In the genomic region with DNA sequence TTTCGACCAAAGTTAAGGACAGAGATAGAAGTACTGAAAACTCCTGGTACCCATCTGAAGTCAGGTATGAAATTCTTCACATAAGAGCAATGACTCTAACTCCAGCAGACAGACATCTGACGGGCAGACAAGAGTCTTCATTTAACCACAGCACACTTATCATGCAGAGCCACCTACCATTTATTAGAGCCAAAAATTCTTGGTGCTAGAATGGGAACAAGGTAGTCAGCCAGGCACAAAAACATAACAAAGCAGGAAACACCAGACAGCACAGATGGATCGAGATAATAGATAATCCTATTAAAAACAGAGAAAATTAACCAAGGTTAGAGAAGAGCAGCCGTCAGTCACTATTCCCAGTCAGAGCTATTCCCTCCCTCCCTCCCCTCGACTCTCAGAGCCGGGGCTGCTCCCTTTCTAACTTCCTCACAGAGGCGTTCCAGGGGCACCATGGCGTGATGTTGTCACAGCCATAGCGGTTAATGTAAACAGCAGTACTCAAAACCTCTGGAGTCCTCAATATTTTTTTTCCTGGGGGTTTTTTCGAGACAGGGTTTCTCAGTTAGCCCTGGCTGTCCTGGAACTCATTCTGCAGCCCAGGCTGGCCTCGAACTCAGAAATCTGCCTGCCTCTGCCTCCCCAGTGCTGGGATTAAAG, we compare ENCODE assay signal across 11 mouse cellular contexts. TPM values are rescaled to one million over a fixed set of nuclear protein-coding genes. Genes with fewer than 3 reads are reported as not detected.
DNase-seq lines count a peak whose midpoint lies in the region; ATAC-seq and TF ChIP-seq lines count a peak whose summit lies in the region.
"Had no signal": no experiment of that assay in that cellular context is flagged by ENCODE, and none has a peak within 500 bp of the region (broad histone marks: within the 10 kb centered on the region; RNA-seq: fewer than 3 reads in every experiment).

No protein-coding gene starts in this region.

- H3K36me3 ChIP-seq in forebrain, embryonic 12.5 days (replicated peaks), result peaks cover 38% of the 10 kb centered on the region
- H3K36me3 ChIP-seq in forebrain, postnatal 0 days (ENCODE audit: insufficient read depth), result peaks cover 13% of the 10 kb centered on the region
- peaks cover 10 to 38% of the 10 kb centered on the region in 2 experiments; a peak in 3 of 4 replicates for H3K36me3 ChIP-seq in MEL (ENCODE audit: control insufficient read depth in 1 of 2, insufficient read depth in 2 of 2, low read length in 2 of 2)
- H3K36me3 ChIP-seq in liver, embryonic 12.5 days, result peaks cover 58% of the 10 kb centered on the region

- 74% methylated on average over 11 of the region's 11 CpGs for WGBS in forebrain, embryonic 12.5 days
- WGBS in forebrain, postnatal 0 days, result 64% methylated on average over 11 of the region's 11 CpGs
- WGBS in liver, embryonic 12.5 days (ENCODE audit: insufficient replicate concordance), result 51% methylated on average over 11 of the region's 11 CpGs

- peaks cover 28% of the 10 kb centered on the region for H3K4me1 ChIP-seq in forebrain, embryonic 12.5 days
- peaks cover 13% of the 10 kb centered on the region; the same call in 1 of the 2 replicates for H3K4me1 ChIP-seq in forebrain, postnatal 0 days (ENCODE audit: insufficient read depth)
- peaks cover 0 to 18% of the 10 kb centered on the region in 2 experiments; a peak in 3 of 4 replicates for H3K4me1 ChIP-seq in MEL (ENCODE audit: control insufficient read depth in 1 of 2, insufficient read depth in 2 of 2, low read length in 2 of 2)
- H3K4me1 ChIP-seq in liver, embryonic 12.5 days, result peaks cover 50% of the 10 kb centered on the region

- peak overlapping the region; percentile 2; the same call in 1 of the 2 replicates for H3K4me3 ChIP-seq in forebrain, embryonic 12.5 days (replicated peaks)
- no peak overlapping the region for H3K4me3 ChIP-seq in forebrain, postnatal 0 days (ENCODE audit: low read depth, low read length)
- peak overlapping the region; percentile 24 for H3K4me3 ChIP-seq in layer of hippocampus, adult 2 months
- peak overlapping the region; percentile 9 to 88; a peak in 3 of 4 replicates for H3K4me3 ChIP-seq in MEL (ENCODE audit: control insufficient read depth in 1 of 2, insufficient read depth in 1 of 2, low read depth in 2 of 2, low read length in 2 of 2)
- peak overlapping the region; percentile 91 for H3K4me3 ChIP-seq in liver, embryonic 12.5 days

- TF ChIP-seq CTCF in forebrain, postnatal 0 days (IDR thresholded peaks at IDR 0.05; ENCODE audit: low read depth), result no peak
- no peak for TF ChIP-seq CTCF in layer of hippocampus, adult 2 months (conservative IDR thresholded peaks at IDR 0.05)
- no peak for TF ChIP-seq CTCF in MEL (IDR thresholded peaks at IDR 0.05 in 2 of 3, conservative IDR thresholded peaks at IDR 0.05 in 1 of 3; ENCODE audit: control insufficient read depth in 1 of 3, insufficient read depth in 1 of 3, low read depth in 2 of 3, low read length in 3 of 3, poor library complexity in 1 of 3, severe bottlenecking in 1 of 3)

- H3K9ac ChIP-seq in forebrain, embryonic 12.5 days, result no peak overlapping the region
- H3K9ac ChIP-seq in forebrain, postnatal 0 days, result no peak overlapping the region
- peak overlapping the region; percentile 94 for H3K9ac ChIP-seq in MEL (ENCODE audit: control insufficient read depth, low read depth, low read length, poor library complexity, severe bottlenecking)
- peak overlapping the region; percentile 95; the same call in 1 of the 2 replicates for H3K9ac ChIP-seq in liver, embryonic 12.5 days

- H3K79me2 ChIP-seq in MEL (ENCODE audit: control insufficient read depth, insufficient read depth, low read length, poor library complexity), result peaks cover 29% of the 10 kb centered on the region

- no peak for TF ChIP-seq RAD21 in MEL (IDR thresholded peaks at IDR 0.05; ENCODE audit: low read depth, low read length)

- peak; percentile 72 to 82 for TF ChIP-seq EP300 in MEL (IDR thresholded peaks at IDR 0.05; ENCODE audit: low read depth in 1 of 2, low read length in 2 of 2)

- no peak for DNase-seq in forebrain, postnatal 0 days
- no peak for DNase-seq in layer of hippocampus, adult 2 months (ENCODE audit: low spot score in 2 of 2)
- DNase-seq in layer of hippocampus, adult 8-10 months (ENCODE audit: low spot score in 2 of 2), result no peak
- peak; percentile 84 for DNase-seq in MEL (ENCODE audit: low read depth, low spot score)
- no peak for DNase-seq in cerebellum, adult 8-10 months
- DNase-seq: cerebellum, adult 2 months; lung, adult 2 months; thymus, postnatal 4 days had no signal

- H3K27ac ChIP-seq in forebrain, embryonic 12.5 days, result no peak overlapping the region
- no peak overlapping the region for H3K27ac ChIP-seq in forebrain, postnatal 0 days (ENCODE audit: low read depth, low read length)
- H3K27ac ChIP-seq in layer of hippocampus, adult 2 months, result peak overlapping the region; percentile 59
- H3K27ac ChIP-seq in MEL (ENCODE audit: control insufficient read depth, low read depth, low read length), result peak overlapping the region; percentile 71
- H3K27ac ChIP-seq in liver, embryonic 12.5 days, result no peak overlapping the region

- no peak for ATAC-seq in forebrain, embryonic 12.5 days (ENCODE audit: low FRiP score)
- ATAC-seq in forebrain, postnatal 0 days, result no peak
- no peak for ATAC-seq in liver, embryonic 12.5 days
- no peak for ATAC-seq in activated CD4-positive, CD25-positive, alpha-beta regulatory T cell, adult 4 months

- TF ChIP-seq POLR2A in MEL (IDR thresholded peaks at IDR 0.05; ENCODE audit: control insufficient read depth in 1 of 2, insufficient read depth in 1 of 2, low read depth in 1 of 2, low read length in 2 of 2, poor library complexity in 1 of 2), result peak in 1 of 2 experiments; percentile 59; a peak in 2 of 4 replicates

- H3K9me3 ChIP-seq in forebrain, embryonic 12.5 days, result no peaks in the 10 kb centered on the region
- H3K9me3 ChIP-seq in forebrain, postnatal 0 days (ENCODE audit: low read length), result no peaks in the 10 kb centered on the region
- H3K9me3 ChIP-seq in MEL (replicated peaks; ENCODE audit: insufficient read depth, low read length), result no peaks in the 10 kb centered on the region
- H3K9me3 ChIP-seq in liver, embryonic 12.5 days (replicated peaks), result no peaks in the 10 kb centered on the region

- peak overlapping the region; percentile 69 for H3K4me2 ChIP-seq in forebrain, embryonic 12.5 days
- H3K4me2 ChIP-seq in forebrain, postnatal 0 days (ENCODE audit: low read depth), result no peak overlapping the region
- peak overlapping the region; percentile 80 for H3K4me2 ChIP-seq in liver, embryonic 12.5 days

- H3K27me3 ChIP-seq in forebrain, embryonic 12.5 days, result no peaks in the 10 kb centered on the region
- H3K27me3 ChIP-seq in forebrain, postnatal 0 days (ENCODE audit: insufficient read depth, low read length), result no peaks in the 10 kb centered on the region
- no peaks in the 10 kb centered on the region for H3K27me3 ChIP-seq in MEL (ENCODE audit: control insufficient read depth in 1 of 2, insufficient read depth in 2 of 2, low read length in 2 of 2)
- no peaks in the 10 kb centered on the region for H3K27me3 ChIP-seq in liver, embryonic 12.5 days (replicated peaks)

TF ChIP-seq in MEL, 35 proteins besides CTCF, POLR2A, EP300 and RAD21 (continues in another document):
- TF ChIP-seq GATA1 (IDR thresholded peaks at IDR 0.05; ENCODE audit: low read depth, low read length) (peak; percentile 84), MEF2A (IDR thresholded peaks at IDR 0.05; ENCODE audit: extremely low read depth, insufficient replicate concordance, low read depth, low read length, poor library complexity, severe bottlenecking) (no peak), MYC (IDR thresholded peaks at IDR 0.05; ENCODE audit: low read depth, low read length) (no peak), NRF1 (IDR thresholded peaks at IDR 0.05; ENCODE audit: insufficient read depth, low read depth, low read length, poor library complexity, severe bottlenecking) (no peak), NELFE (IDR thresholded peaks at IDR 0.05; ENCODE audit: low read depth, low read length) (no peak), POLR2AphosphoS5 (IDR thresholded peaks at IDR 0.05; ENCODE audit: borderline replicate concordance, low read depth, low read length) (no peak), BHLHE40 (IDR thresholded peaks at IDR 0.05; ENCODE audit: borderline replicate concordance, low read depth, low read length) (peak; percentile 74), E2F4 (IDR thresholded peaks at IDR 0.05; ENCODE audit: borderline replicate concordance, low read depth, low read length) (no peak), MAZ (IDR thresholded peaks at IDR 0.05; ENCODE audit: low read depth, low read length) (no peak), ETS1 (IDR thresholded peaks at IDR 0.05; ENCODE audit: low read depth, low read length) (peak; percentile 92), RCOR1 (IDR thresholded peaks at IDR 0.05; ENCODE audit: low read depth, low read length) (peak; percentile 56; the same call in 1 of the 2 replicates), SIN3A (IDR thresholded peaks at IDR 0.05; ENCODE audit: low read length) (peak; percentile 65)

RNA-seq across cellular contexts. Expression of a gene that starts 3.1 kb away (rescaled TPM):
- polyA plus RNA-seq in forebrain, embryonic 12.5 days (2016; fragmentation: Nextera tagmentation; extraction: Ambion mirVana), result 624 and 683 TPM in 2 replicates
- total RNA-seq in forebrain, postnatal 0 days (2014; rRNA removed), result 292 and 386 TPM in 2 replicates
- polyA plus RNA-seq in forebrain, postnatal 0 days (2015; fragmentation: Nextera tagmentation; extraction: Ambion mirVana), result 588 and 659 TPM in 2 replicates
- total RNA-seq in layer of hippocampus, adult 2 months (2021), result 100 to 1,000 TPM; 276 to 307 TPM
- 100 to 1,000 TPM; 272 to 300 (median 282) TPM for total RNA-seq in layer of hippocampus, adult 8-10 months (2022)
- total RNA-seq in MEL (2012; rRNA removed), result 199 and 201 TPM in 2 replicates
- polyA plus RNA-seq in MEL (2012; ENCODE audit: insufficient read depth in 1 of 2, insufficient read length in 2 of 2, low read depth in 1 of 2, low replicate concordance in 2 of 2, missing spikeins in 1 of 2), result 100 to 1,000 TPM in 1 of 2 experiments, 10 to 100 TPM in 1; 89.7 to 188 TPM
- polyA plus RNA-seq in liver, embryonic 12.5 days (2016; fragmentation: Nextera tagmentation; extraction: Ambion mirVana), result 254 and 292 TPM in 2 replicates
- 100 to 1,000 TPM; 451 to 533 TPM for polyA plus RNA-seq in activated CD4-positive, CD25-positive, alpha-beta regulatory T cell, adult 4 months (2017; shearing (Covaris generic))

RNA-seq across cellular contexts. Expression of a gene that starts 10.4 kb away (rescaled TPM):
- 576 and 579 TPM in 2 replicates for polyA plus RNA-seq in forebrain, embryonic 12.5 days (2016; fragmentation: Nextera tagmentation; extraction: Ambion mirVana)
- total RNA-seq in forebrain, postnatal 0 days (2014; rRNA removed), result 192 and 221 TPM in 2 replicates
- polyA plus RNA-seq in forebrain, postnatal 0 days (2015; fragmentation: Nextera tagmentation; extraction: Ambion mirVana), result 384 and 597 TPM in 2 replicates
- 100 to 1,000 TPM; 372 to 388 TPM for total RNA-seq in layer of hippocampus, adult 2 months (2021)
- 100 to 1,000 TPM; 348 to 468 (median 426) TPM for total RNA-seq in layer of hippocampus, adult 8-10 months (2022)
- total RNA-seq in MEL (2012; rRNA removed), result 2,275 and 2,420 TPM in 2 replicates
- polyA plus RNA-seq in MEL (2012; ENCODE audit: insufficient read depth in 1 of 2, insufficient read length in 2 of 2, low read depth in 1 of 2, low replicate concordance in 2 of 2, missing spikeins in 1 of 2), result 100 to 1,000 TPM in 1 of 2 experiments, not detected in 1; 589 TPM
- 565 and 598 TPM in 2 replicates for polyA plus RNA-seq in liver, embryonic 12.5 days (2016; fragmentation: Nextera tagmentation; extraction: Ambion mirVana)
- 1,000 to 10,000 TPM; 1,580 to 2,609 TPM for polyA plus RNA-seq in activated CD4-positive, CD25-positive, alpha-beta regulatory T cell, adult 4 months (2017; shearing (Covaris generic))

Comparison
In these comparisons a context has a peak if more than half of its experiments do, and no peak if none do; other contexts are left out.
1. H3K27ac ChIP-seq: peak in layer of hippocampus, adult 2 months (single experiment) and MEL (single experiment); none in forebrain, embryonic 12.5 days (single experiment), forebrain, postnatal 0 days (single experiment) and liver, embryonic 12.5 days (single experiment).
2. H3K9ac ChIP-seq: peak in MEL (single experiment) and liver, embryonic 12.5 days (single experiment); none in forebrain, embryonic 12.5 days (single experiment) and forebrain, postnatal 0 days (single experiment).